Mouse (Mus musculus) liver, adult 10 weeks (tissue): Measurements from ENCODE around the gene Tceal8. TPM values are rescaled to one million over a fixed set of nuclear protein-coding genes. Genes with fewer than 3 reads are reported as not detected.

Source experiments
- polyA plus RNA-seq: library from polyadenylated mRNA; stranded (reverse); fragments of 350-450 nt; fragmentation: Illumina TruSeq; extraction: RNeasy Lipid Tissue Mini Kit (QIAGEN cat#74804); gene quantifications from one replicate; pipeline ENCODE4 v1.2.3, GENCODE M21; 2014; ENCODE audit warnings: low read depth, low replicate concordance

The Tceal8 gene
- polyA plus RNA-seq = 95.9 TPM

GRCm38 (mm10) chrX:136172118-136172551, at the start of gene Tceal8:
Tceal8 (minus strand) TSS chrX:136172342.

GRCm38 (mm10) chrX:136214729-136215677, 42.9 kb upstream of the Tceal8 start, which contains the start of the genes Tceal7 and Bex1:
Tceal7 (plus strand) TSS chrX:136214779.
Bex1 (minus strand) TSS chrX:136215513.

GRCm38 (mm10) chrX:136203664-136204066, 31.5 kb upstream of the Tceal8 start, which contains the start of gene Tceal5:
Tceal5 (minus strand) TSS chrX:136203876.

GRCm38 (mm10) chrX:136138827-136139639, 33.1 kb downstream of the Tceal8 start, which contains the start of gene Bex4:
Bex4 (plus strand) TSS chrX:136138996.

Other genes starting within 250 kb of the Tceal8 start
- gene Arxes2, start 178.5 kb downstream of the Tceal8 start, polyA plus RNA-seq = not detected
- gene Arxes1, start 139.0 kb downstream of the Tceal8 start, polyA plus RNA-seq = not detected
- gene Bex2, start 104.1 kb downstream of the Tceal8 start, polyA plus RNA-seq = not detected
- not detected for gene Nxf3, start 87.1 kb downstream of the Tceal8 start, polyA plus RNA-seq
- 1.4 TPM for gene Bex4, start 33.3 kb downstream of the Tceal8 start, polyA plus RNA-seq
- not detected for gene Tceal5, start 31.5 kb upstream of the Tceal8 start, polyA plus RNA-seq
- gene Tceal7, start 42.4 kb upstream of the Tceal8 start, polyA plus RNA-seq = not detected
- gene Bex1, start 43.2 kb upstream of the Tceal8 start, polyA plus RNA-seq = not detected
- 47.5 TPM for gene Tceal9, start 72.7 kb upstream of the Tceal8 start, polyA plus RNA-seq
- not detected for gene Bex3, start 97.9 kb upstream of the Tceal8 start, polyA plus RNA-seq